Mouse (Mus musculus) megakaryocyte progenitor cell, adult 5-6 weeks (primary cell): ENCODE measurements at regions not wholly inside any gene's neighbourhood (a gene's known extent, or its start where the extent isn't known, plus 50 kb on each side); places are given as distances from the start of the nearest gene placed in this dataset.

Experiments used
- ATAC-seq: replicated peaks from 2 replicates; pipeline ENCODE4 v1.8.0; 2016; ENCODE audit warnings: mild to moderate bottlenecking, moderate TSS enrichment, inconsistent platforms; ENCODE audit not compliant: poor library complexity

DNA sequence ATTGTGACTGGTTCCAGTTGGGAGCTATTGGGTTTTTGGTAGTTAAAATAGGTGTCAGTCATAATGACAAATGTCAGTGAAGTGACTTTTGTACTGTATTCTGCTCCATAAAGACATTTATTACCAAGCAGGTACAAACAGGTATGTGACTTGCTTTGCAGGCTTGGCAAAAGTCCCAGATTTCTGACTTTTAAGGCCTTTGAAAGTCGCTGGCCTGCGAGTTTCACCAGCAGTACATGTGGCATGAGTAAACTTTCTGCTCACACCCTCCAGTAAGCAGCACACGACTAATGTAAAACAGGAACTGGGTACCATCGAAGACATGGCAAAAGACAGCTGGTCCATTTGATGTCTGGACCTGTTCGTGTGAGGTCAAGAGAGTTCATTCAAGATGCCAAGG, 659.2 kb downstream of the Zfp706 start:
- no peak for ATAC-seq

DNA sequence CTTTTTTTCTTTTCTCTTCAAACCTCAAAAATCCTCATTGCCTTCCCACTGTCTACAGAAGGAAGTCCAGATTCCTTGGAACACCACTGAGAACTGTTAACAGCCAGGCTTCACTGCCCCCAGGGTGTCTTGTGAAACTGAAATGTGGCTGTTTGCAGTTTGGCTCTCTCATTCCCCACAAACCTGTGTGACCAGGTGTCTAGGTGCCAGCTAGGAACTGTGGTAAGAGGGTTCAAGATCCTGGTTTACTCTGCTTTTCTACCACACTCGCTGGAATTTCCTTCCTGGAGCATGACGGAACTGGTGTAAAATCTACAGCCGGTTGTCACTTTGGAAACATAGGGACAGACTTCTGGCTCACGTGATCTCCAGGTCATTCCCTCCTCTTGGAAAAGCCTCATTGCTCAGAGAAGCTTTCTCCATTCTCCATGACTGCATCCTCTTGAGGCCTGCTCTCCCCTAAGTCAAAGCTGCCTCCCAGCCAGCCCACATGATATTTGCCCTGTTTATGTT, 660.2 kb downstream of the Zfp706 start:
- no peak for ATAC-seq

DNA sequence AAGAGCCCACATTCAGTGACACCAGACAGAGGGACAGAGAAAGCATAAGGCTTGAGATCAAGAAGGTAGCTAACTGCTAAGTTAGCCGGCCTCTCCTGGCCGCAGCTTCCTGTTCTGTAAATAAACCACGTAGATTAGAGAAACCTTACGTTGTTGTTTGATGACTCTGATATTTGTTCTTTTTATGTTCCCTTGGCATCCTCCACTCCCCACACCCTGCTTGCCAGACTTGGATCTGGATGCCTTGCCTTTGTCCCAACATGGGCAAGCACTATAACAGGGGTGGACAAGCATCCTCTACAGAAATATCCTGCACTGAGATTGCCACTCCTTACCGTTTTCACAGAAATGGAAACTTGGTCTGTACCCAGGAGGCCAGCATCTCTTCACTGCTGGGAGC, 661.4 kb downstream of the Zfp706 start:
- peak; percentile 44 for ATAC-seq

DNA sequence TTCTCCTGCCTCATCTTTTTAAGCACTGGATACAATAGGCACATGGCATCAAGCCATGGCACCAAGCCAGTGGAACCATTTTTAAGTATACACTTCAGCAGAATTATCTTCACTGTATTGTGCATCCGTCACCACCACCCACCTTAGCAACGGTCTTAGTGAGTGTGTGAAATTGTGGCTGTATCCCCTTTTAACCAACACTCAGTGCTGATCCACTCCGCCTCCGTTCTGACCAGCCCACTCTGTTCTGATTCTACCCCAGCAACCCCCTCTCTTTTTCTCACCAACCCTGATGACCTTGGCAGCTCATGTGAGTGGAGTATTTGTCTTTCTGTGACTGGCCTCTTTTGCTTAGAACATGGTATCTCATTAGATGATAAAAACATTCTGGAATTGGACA, 662.2 kb downstream of the Zfp706 start:
- peak; percentile 26; the same call in 1 of the 2 replicates for ATAC-seq

DNA sequence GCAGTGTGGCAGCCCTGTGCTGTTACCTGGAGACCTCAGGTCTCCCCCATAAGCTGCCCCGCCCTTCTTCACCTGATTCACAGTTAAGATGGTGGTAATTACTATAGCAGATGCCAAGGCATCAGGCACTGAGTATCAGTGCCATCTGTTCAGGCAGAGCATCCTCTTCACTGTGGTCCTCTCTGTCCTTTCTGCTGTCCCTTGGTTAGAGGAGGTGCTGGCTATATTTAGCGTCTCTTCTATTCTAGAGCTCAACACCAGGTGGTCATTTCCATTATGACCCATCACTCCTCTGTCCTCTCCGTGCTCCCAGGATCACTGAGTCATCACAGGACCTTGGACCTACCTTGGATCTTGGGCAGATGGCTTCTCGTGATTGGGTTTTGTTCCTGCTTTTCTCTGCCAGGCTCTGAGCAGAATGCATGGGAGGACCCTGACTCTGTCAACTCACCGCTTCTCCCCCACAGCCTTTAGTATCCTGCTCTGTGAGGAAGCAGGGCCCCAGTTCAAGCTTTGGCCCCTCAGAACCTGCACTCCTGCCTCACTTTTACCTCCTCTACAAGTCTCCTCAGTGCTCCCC, 667.5 kb downstream of the Zfp706 start:
- ATAC-seq: no peak

DNA sequence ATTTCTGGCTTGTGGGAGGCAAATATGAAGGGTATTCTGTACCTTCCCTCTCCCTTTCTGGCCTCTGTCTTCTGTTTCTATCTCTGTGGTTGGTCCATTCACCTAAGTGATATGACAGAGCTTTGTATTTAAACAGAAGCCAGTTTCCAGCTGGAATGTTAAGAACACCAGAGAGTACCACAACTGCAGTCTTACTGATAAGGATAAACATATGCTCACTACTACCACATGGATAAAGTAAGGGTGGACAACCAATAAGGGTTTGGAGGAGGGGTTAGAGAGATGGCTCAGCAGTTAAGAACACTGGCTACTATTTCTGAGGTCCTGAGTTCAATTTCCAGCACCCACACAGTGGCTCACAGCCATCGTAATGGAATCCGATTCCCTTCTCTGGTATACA, 668.8 kb downstream of the Zfp706 start:
- peak; percentile 68 for ATAC-seq

DNA sequence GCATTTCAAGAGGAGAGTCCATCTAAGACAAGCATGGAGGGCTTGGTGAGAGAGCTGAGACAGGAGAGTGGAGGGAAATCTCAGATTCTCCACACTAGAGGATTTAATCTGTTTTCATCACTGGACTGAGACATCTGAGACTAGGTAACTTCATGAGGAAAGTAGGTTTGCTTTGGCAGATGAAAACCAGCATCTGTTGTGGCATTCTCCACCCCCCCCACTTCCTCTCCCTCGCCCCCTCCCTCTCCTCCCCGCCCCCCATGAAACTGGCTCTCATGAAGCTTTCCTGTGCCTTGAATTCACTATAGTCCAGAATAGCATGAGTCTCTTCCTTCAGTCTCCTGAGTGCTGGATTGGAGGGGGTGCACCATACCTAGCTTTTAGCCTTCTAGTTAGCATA, 670.7 kb downstream of the Zfp706 start:
- no peak for ATAC-seq

DNA sequence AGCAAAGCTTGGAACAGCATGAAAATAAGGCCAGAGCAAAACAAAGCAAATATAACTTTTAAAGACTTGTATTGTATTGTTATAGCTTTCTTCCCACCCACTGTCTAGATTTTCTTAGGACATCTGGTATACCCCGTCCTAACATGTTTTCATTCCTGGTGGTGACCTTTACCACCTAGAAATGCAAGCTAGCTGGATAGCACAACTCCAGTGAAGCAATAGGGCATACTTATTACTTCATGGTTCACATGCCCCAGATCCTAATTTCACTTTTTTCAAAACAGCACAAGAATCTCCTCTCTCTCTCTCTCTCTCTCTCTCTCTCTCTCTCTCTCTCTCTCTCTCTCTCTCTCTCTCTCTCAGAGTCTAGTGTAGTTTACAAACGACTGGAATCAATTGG, 672.5 kb downstream of the Zfp706 start:
- ATAC-seq: no peak

DNA sequence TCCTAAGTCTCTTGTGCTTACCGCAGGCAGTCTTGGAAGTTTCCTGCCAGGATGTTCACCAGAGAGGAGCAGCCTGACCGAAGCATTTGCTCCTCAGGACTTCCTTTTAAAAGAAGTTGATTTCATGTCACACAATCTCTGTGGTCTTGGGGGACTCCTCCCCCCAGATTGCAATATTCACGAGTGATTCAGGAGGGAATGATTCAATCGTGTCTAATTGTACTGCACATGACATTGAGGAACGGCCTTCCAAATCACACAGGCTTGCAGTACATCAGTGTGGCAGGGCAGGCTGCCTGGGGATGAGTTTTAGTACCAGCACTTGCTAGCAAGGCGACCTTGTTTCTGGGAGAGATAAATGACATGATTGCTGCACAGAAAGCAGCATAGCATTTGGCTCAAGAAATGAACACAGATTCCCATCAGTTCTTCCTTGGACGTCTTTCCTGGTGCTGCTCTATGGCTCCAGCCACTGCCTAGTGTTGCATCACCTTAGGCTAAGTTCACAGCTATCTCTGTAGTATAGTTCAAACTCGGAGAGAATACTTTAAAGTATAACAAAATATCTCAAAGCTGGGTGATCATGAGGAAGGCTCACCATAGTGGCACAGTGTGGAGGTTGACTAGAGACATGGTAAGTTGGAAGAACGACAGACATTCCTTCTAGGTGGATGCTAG, 673.0 kb downstream of the Zfp706 start:
- ATAC-seq: peak; percentile 66

DNA sequence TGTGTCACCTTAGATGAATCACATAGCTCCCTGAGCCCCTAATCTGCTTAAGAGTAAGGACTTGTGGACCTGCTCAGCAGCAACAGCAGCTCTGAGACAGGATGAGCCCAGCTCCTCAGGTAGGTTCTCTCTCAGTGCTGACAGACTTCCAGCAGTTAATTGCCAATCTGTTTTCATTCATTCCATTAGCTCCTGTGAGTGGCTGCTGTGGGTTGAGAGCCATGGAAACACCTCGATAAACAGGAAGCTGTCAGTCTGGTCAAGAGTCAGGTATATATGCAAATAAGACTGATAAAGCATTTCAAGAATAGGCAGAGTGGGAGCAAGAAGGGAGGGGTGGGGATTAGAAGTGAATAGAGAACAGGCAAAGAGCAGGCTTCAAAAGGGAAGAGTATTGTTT, 673.7 kb downstream of the Zfp706 start:
- ATAC-seq: no peak

DNA sequence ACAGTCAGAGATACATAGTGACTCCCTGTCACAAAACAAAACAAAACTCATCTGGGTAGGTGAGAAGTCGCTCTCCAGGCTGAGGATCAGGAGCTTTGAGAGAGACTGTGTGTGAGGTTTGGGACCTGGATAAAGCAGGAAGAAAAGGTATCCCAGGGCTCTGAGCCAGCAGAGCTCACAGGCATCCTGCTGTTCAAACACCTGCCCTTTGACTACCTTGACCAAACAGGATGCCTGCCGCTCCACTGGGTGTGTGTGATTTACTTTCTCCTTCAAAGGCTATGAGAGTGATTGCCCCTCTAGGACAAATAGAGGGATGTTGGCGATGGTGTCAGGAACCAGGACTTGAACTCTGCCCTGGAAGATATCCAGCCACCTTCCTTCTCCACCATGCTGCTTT, 674.3 kb downstream of the Zfp706 start:
- ATAC-seq: no peak
